Mouse (Mus musculus) heart, embryonic 13.5 days (tissue): ENCODE data around the gene Nrros. TPM values are rescaled to one million over a fixed set of nuclear protein-coding genes. Genes with fewer than 3 reads are reported as not detected.

Source experiments
- ATAC-seq: fragments of 200-750 bp; cut with Nextera tagmentation; 2 replicates; pipeline ENCODE4 v1.8.0; 2017; ENCODE audit warnings: moderate TSS enrichment; ENCODE audit not compliant: insufficient number of reproducible peaks, low FRiP score, low TSS enrichment; ENCODE audit errors: extremely low read depth
- H3K27ac ChIP-seq: fragments of 300-500 bp; sonication (generic); replicated peaks from 2 replicates; pipeline ENCODE4 v1.5.1; 2015; ENCODE audit warnings: moderate library complexity, mild to moderate bottlenecking, inconsistent platforms
- H3K27me3 ChIP-seq: fragments of 300-500 bp; sonication (generic); replicated peaks from 2 replicates; pipeline ENCODE4 v1.6.1; 2015; ENCODE audit warnings: mild to moderate bottlenecking, inconsistent platforms
- H3K36me3 ChIP-seq: fragments of 300-500 bp; sonication (generic); 2 replicates; pipeline ENCODE4 v1.6.1; 2015; ENCODE audit warnings: mild to moderate bottlenecking, inconsistent platforms
- H3K4me1 ChIP-seq: fragments of 300-500 bp; sonication (generic); 2 replicates; pipeline ENCODE4 v1.6.1; 2015; ENCODE audit warnings: inconsistent platforms
- H3K4me2 ChIP-seq: fragments of 300-500 bp; sonication (generic); 2 replicates; pipeline ENCODE4 v1.6.1; 2015; ENCODE audit warnings: inconsistent platforms, mild to moderate bottlenecking, moderate library complexity
- H3K4me3 ChIP-seq: fragments of 300-500 bp; sonication (generic); 2 replicates; pipeline ENCODE4 v1.5.1; 2015; ENCODE audit warnings: moderate library complexity, mild to moderate bottlenecking, inconsistent platforms
- H3K9ac ChIP-seq: fragments of 300-500 bp; sonication (generic); 2 replicates; pipeline ENCODE4 v1.6.1; 2015; ENCODE audit warnings: inconsistent platforms, mild to moderate bottlenecking, moderate library complexity
- H3K9me3 ChIP-seq: fragments of 300-500 bp; sonication (generic); 2 replicates; pipeline ENCODE4 v1.6.1; 2016; ENCODE audit warnings: inconsistent platforms
- WGBS: fragments of 180-500 bp; shearing (Covaris S2); methylation state at CpG from one replicate; pipeline ENCODE4 v1.1.7; 2015; ENCODE audit warnings: mixed read lengths; 5-methylcytosine and 5-hydroxymethylcytosine counted together
- polyA plus RNA-seq: library from polyadenylated mRNA; unstranded; fragments of >200 nt; fragmentation: Nextera tagmentation; extraction: Ambion mirVana; gene quantifications from 2 replicates; pipeline ENCODE4 v1.2.1, GENCODE M21; 2015

Nrros gene
- polyA plus RNA-seq, 1 experiment from 2014 or later = 8.3 TPM

GRCm38 (mm10) chr16:32158966-32159365 lies 6.4 kb downstream of the Nrros start:
- no peaks in the 10 kb centered on the region for H3K27me3 ChIP-seq
- peaks cover 11% of the 10 kb centered on the region for H3K4me1 ChIP-seq
- no peak for ATAC-seq
- H3K9ac ChIP-seq = no peak overlapping the region
- no peak overlapping the region for H3K4me3 ChIP-seq
- H3K36me3 ChIP-seq = no peaks in the 10 kb centered on the region
- no peaks in the 10 kb centered on the region for H3K9me3 ChIP-seq
- H3K27ac ChIP-seq = no peak overlapping the region
- 86% methylated on average over 3 of the region's 3 CpGs for WGBS
- H3K4me2 ChIP-seq = no peak overlapping the region

- Histone ChIP-seq H3K4me2 (no peak overlapping the region), H3K9me3 (no peaks in the 10 kb centered on the region), H3K36me3 (no peaks in the 10 kb centered on the region), H3K9ac (no peak overlapping the region), H3K27me3 (no peaks in the 10 kb centered on the region), H3K4me1 (peaks cover 11% of the 10 kb centered on the region), H3K4me3 (no peak overlapping the region), H3K27ac (no peak overlapping the region)
- 78% methylated on average over 2 of the region's 2 CpGs for WGBS
- ATAC-seq = no peak
Observed at GRCm38 (mm10) chr16:32157369-32157768, 8.0 kb downstream of the Nrros start.

- ATAC-seq = no peak
- H3K4me1 ChIP-seq = peaks cover 11% of the 10 kb centered on the region
- no peak overlapping the region for H3K9ac ChIP-seq
- no peaks in the 10 kb centered on the region for H3K36me3 ChIP-seq
- no peak overlapping the region for H3K27ac ChIP-seq
- no peaks in the 10 kb centered on the region for H3K27me3 ChIP-seq
- H3K4me2 ChIP-seq = no peak overlapping the region
- 24% methylated on average over 3 of the region's 3 CpGs for WGBS
- H3K4me3 ChIP-seq = no peak overlapping the region
- H3K9me3 ChIP-seq = no peaks in the 10 kb centered on the region
Observed at GRCm38 (mm10) chr16:32156719-32157118, 8.7 kb downstream of the Nrros start.

GRCm38 (mm10) chr16:32154437-32154836 lies 11.0 kb downstream of the Nrros start:
- no peak for ATAC-seq
- Histone ChIP-seq H3K36me3 (no peaks in the 10 kb centered on the region), H3K27me3 (no peaks in the 10 kb centered on the region), H3K27ac (no peak overlapping the region), H3K9ac (peak overlapping the region; percentile 47; the same call in 1 of the 2 replicates), H3K4me1 (peaks cover 5% of the 10 kb centered on the region; the same call in 1 of the 2 replicates), H3K9me3 (no peaks in the 10 kb centered on the region), H3K4me3 (no peak overlapping the region), H3K4me2 (peak overlapping the region; percentile 28)
- WGBS = 47% methylated on average over 13 of the region's 13 CpGs

- Histone ChIP-seq H3K9ac (peak overlapping the region; percentile 47; the same call in 1 of the 2 replicates), H3K27ac (no peak overlapping the region)
Observed at GRCm38 (mm10) chr16:32153976-32154375, 11.4 kb downstream of the Nrros start.

GRCm38 (mm10) chr16:32147589-32148207 lies 17.7 kb downstream of the Nrros start:
- Histone ChIP-seq H3K4me2 (peak overlapping the region; percentile 50), H3K27ac (no peak overlapping the region), H3K9me3 (no peaks in the 10 kb centered on the region), H3K36me3 (peaks cover 25% of the 10 kb centered on the region), H3K4me1 (no peaks in the 10 kb centered on the region), H3K27me3 (no peaks in the 10 kb centered on the region), H3K9ac (no peak overlapping the region), H3K4me3 (peak overlapping the region; percentile 5; the same call in 1 of the 2 replicates)
- peak; percentile 31; the same call in 1 of the 2 replicates for ATAC-seq
- WGBS = 54% methylated on average over 11 of the region's 13 CpGs

More at GRCm38 (mm10) chr16:32153976-32154375, 11.4 kb downstream of the Nrros start:
- Histone ChIP-seq H3K4me3 (no peak overlapping the region), H3K4me2 (peak overlapping the region; percentile 28), H3K4me1 (peaks cover 5% of the 10 kb centered on the region; the same call in 1 of the 2 replicates), H3K36me3 (no peaks in the 10 kb centered on the region), H3K9me3 (no peaks in the 10 kb centered on the region), H3K27me3 (no peaks in the 10 kb centered on the region)
- ATAC-seq = no peak
- WGBS = 77% methylated on average over 1 of the region's 1 CpGs

GRCm38 (mm10) chr16:32144592-32144991 lies 20.8 kb downstream of the Nrros start:
- peaks cover 25% of the 10 kb centered on the region for H3K36me3 ChIP-seq
- WGBS = 86% methylated on average over 17 of the region's 17 CpGs
- no peaks in the 10 kb centered on the region for H3K9me3 ChIP-seq
- no peak for ATAC-seq
- no peak overlapping the region for H3K4me3 ChIP-seq
- H3K27ac ChIP-seq = no peak overlapping the region
- no peaks in the 10 kb centered on the region for H3K27me3 ChIP-seq
- H3K4me2 ChIP-seq = no peak overlapping the region
- H3K9ac ChIP-seq = no peak overlapping the region
- no peaks in the 10 kb centered on the region for H3K4me1 ChIP-seq

- no peak overlapping the region for H3K4me2 ChIP-seq
- H3K27ac ChIP-seq = no peak overlapping the region
- peaks cover 25% of the 10 kb centered on the region for H3K36me3 ChIP-seq
- no peaks in the 10 kb centered on the region for H3K4me1 ChIP-seq
- ATAC-seq = no peak
- no peak overlapping the region for H3K4me3 ChIP-seq
- H3K9me3 ChIP-seq = no peaks in the 10 kb centered on the region
- H3K27me3 ChIP-seq = no peaks in the 10 kb centered on the region; the same call in 1 of the 2 replicates
- 87% methylated on average over 15 of the region's 15 CpGs for WGBS
- H3K9ac ChIP-seq = no peak overlapping the region
Observed at GRCm38 (mm10) chr16:32143766-32144165, 21.6 kb downstream of the Nrros start.

- peaks cover 13% of the 10 kb centered on the region for H3K36me3 ChIP-seq
- H3K4me3 ChIP-seq = no peak overlapping the region
- 89% methylated on average over 1 of the region's 1 CpGs for WGBS
- no peaks in the 10 kb centered on the region; the same call in 1 of the 2 replicates for H3K27me3 ChIP-seq
- no peak overlapping the region for H3K4me2 ChIP-seq
- ATAC-seq = no peak
- no peak overlapping the region for H3K9ac ChIP-seq
- no peak overlapping the region for H3K27ac ChIP-seq
- no peaks in the 10 kb centered on the region for H3K9me3 ChIP-seq
- no peaks in the 10 kb centered on the region for H3K4me1 ChIP-seq
Observed at GRCm38 (mm10) chr16:32138954-32139353, 26.4 kb downstream of the Nrros start.

- Histone ChIP-seq H3K4me3 (no peak overlapping the region), H3K9me3 (no peaks in the 10 kb centered on the region), H3K4me2 (no peak overlapping the region), H3K27me3 (no peaks in the 10 kb centered on the region; the same call in 1 of the 2 replicates), H3K27ac (no peak overlapping the region), H3K9ac (no peak overlapping the region), H3K36me3 (no peaks in the 10 kb centered on the region), H3K4me1 (no peaks in the 10 kb centered on the region)
- WGBS = 69% methylated on average over 7 of the region's 7 CpGs
- ATAC-seq = no peak
Observed at GRCm38 (mm10) chr16:32135842-32136357, 29.5 kb downstream of the Nrros start.

- H3K4me2 ChIP-seq = no peak overlapping the region
Observed at GRCm38 (mm10) chr16:32133148-32133547, 32.2 kb downstream of the Nrros start.

More at GRCm38 (mm10) chr16:32133148-32133547, 32.2 kb downstream of the Nrros start:
- Histone ChIP-seq H3K27me3 (no peaks in the 10 kb centered on the region), H3K9ac (no peak overlapping the region), H3K4me1 (peaks cover 10% of the 10 kb centered on the region), H3K36me3 (no peaks in the 10 kb centered on the region), H3K4me3 (no peak overlapping the region), H3K9me3 (no peaks in the 10 kb centered on the region), H3K27ac (no peak overlapping the region)
- ATAC-seq = no peak
- WGBS = 75% methylated on average over 3 of the region's 3 CpGs
